Mouse (Mus musculus): ENCODE measurements around the gene Txnrd3. TPM values are rescaled to one million over a fixed set of nuclear protein-coding genes. Genes with fewer than 3 reads are reported as not detected.

The Txnrd3 gene
- polyA plus RNA-seq, 1 experiment: 2.9 TPM

DNA sequence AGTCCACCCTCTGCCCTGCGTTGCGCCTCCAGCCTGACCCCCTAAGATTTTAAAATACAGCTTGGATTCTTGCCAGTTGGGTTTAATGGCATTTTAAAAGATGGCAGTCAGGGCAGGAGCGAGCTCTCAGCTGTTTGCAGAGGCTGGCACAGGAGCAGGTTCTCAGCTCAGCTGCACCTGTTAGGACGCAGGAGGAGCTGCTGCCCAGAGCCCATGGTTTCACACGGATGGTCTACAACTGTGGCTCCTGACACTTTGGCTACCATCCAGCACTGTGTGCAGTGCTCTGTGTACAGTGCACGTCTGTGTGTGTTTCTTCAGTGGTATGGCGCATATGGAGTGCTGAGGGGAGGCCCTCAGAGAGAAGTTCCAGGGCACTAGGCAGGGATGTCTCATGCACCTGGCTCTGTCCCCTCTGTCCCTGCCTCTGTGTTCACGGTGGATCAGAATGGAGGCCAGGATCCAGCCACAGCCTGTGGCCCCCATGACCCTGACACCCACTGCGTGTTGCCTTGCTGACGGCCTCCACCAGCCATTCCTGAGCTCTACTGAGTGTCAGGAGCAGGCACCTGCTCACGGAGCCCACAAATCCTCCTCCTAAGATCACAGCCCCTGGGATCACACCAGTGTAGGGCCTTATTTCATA lies 29.5 kb downstream of the Txnrd3 start:
- TF ChIP-seq GATA1 (IDR thresholded peaks at IDR 0.05; ENCODE audit: low read length): no peak

DNA sequence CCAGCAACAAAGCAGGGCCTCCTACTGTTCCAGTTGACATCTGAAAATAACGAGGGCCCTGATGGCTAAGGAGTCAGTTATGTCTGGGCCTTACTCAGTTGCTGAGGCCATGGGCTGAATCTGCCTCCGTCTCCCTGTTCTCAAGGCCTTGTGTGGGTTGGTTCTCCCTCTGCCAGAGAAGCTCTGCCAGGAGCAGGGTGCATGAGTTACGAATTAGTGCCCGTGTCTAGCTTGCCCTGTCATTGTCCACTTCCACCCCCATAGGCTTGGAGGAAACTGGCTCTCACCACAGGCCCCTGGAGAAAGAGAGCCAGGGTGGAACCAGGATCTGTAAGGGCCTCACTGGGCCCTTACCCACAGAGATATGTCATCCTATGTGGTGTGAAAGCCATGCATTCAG lies 34.7 kb downstream of the Txnrd3 start:
- no peak for TF ChIP-seq GATA1 (IDR thresholded peaks at IDR 0.05; ENCODE audit: low read length)

DNA sequence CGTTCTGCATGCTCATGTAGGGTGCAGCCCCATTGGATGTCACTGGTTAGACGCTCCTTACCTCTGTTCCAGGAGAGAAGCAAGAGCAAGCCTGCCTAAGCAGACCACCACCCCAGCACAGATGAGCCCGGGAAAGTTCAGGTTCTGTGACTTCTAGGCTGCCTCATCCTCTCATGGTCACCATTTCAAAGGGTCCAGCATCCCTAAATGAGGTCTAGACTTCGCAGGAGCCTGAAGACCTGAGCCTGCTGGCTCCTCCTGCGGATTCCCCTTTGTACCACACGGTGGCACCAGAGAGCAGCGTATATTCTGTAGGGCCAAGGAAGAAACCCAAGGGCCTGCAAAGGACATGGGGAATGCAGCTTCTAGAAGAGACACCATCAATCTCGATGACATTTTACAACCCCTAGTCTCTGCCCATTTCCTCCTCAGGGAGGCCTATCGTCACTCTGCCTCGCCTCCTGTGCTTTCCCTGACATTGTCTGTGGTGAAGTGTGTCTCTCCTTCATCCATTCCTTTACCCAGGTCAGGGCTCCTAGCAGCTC lies 35.6 kb downstream of the Txnrd3 start:
- TF ChIP-seq GATA1 (IDR thresholded peaks at IDR 0.05; ENCODE audit: low read length): no peak

DNA sequence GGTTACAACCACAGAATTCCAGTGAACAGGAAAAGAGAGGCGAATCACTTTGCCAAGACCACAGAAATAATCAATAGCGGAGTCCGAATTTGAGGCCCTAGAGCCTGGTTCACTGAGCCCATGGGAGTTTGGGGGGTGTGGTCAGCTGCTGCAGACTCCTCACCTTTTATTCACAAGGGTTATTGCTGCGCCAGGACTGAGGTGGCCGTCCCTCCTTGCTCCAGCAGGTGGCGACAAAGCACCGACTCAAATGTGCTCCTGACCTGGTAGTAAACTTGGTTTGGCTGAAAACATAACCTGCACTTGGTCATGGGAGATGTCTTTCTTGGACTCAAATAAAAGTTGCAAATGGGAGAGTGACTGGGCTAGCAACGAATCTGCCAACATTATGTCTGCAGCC lies 36.4 kb downstream of the Txnrd3 start:
- TF ChIP-seq GATA1 (IDR thresholded peaks at IDR 0.05; ENCODE audit: low read length): no peak

DNA sequence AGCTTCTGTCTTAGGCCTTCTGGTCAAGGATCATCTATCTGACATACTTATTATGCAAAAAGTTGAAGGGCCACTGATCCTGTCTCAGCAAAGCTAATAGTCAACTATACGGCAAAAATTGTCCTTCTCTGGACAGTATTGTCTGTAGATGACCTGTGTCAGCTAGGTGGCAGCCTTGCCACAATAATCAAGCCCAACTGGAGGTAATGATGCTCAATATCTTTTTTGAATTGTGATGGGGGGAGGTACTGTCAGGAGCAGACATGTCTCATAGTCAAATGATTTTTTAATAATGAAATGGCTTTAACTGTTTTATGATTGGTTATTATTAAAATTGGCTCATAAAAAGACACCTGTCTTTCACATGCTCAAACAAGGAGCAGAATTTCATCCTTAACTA lies 40.4 kb downstream of the Txnrd3 start:
- TF ChIP-seq GATA1 (IDR thresholded peaks at IDR 0.05; ENCODE audit: low read length): no peak

DNA sequence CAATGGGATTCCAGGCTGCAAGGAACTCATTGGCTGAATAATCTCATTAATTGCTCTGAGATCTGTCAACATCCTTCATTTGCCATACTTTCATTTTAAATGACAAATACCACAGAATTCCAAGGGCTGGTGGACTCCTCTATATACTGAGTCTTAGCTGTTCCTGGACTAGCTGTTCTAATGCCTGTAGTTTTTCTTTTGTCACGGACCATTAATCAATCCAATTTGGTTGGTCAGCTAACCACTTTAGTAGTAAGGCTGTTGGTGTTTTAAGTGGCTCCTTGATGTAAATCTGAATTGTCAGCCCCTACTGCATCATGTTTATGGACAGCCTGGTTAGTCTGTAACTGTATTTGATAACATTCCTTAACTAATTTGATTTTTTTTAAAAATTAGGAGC lies 43.3 kb downstream of the Txnrd3 start:
- no peak for TF ChIP-seq GATA1 (IDR thresholded peaks at IDR 0.05; ENCODE audit: low read length)

DNA sequence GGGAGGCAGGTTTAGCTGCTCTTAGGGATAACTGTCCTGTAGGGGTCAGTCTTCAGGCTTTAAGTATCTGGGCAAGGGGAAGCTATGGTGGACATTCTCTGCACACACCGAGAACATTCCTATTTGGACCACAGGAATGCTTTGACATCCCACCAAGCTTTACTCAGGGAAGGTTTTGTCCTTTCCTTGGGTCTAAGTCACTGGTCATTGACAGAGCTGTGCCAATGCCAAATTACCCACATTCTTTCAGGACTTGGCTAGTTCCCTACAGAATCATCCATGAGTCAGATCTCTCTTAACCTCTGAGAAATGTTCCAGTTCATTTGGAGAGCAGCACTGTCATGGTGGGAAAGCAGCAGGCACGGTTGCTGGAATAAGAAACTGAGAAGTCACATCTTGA lies 62.8 kb downstream of the Txnrd3 start:
- TF ChIP-seq GATA1 (IDR thresholded peaks at IDR 0.05; ENCODE audit: low read length): no peak

DNA sequence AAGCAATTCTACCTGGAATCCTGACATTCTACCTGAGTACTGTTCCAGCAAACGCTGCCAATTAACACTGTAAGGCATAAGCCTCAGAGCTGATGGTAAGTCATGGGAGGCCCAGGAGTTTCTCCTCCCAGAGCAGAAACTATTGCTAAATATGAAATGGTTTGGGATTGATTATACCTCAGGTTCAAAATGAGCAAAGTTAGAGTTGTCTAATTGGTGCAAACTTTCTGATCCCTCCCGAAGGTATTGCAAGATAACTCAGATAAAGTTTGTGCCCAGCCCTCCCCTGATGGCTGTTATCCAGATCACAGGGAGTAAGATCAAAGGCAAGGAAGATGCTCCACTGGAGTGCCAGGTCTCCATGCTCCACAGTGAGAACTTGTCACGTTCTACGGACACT lies 63.5 kb downstream of the Txnrd3 start, which contains the start of gene Vmn1r40:
Gene Vmn1r40, plus strand, starts transcription at position 301 of the 400 bp plus-strand sequence.
- TF ChIP-seq GATA1 (IDR thresholded peaks at IDR 0.05; ENCODE audit: low read length): no peak

DNA sequence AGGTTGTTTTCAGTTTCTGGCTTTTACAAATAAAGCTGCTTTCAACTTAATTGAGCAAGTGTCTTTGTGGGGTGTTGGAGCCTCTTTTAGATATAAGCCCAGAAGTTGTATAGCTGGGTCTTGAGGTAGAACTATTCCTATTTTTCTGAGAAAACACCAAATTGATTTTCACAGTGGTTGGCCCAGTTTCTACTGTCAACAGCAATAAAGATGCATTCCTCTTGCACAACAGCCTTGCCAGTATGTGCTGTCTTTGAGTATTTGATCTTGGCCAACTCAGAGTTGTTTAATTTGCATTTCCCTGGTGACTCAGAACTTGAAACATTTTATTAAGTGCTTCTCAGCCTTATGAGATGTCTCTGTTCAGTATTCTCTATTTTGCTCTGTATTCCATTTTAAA lies 74.3 kb downstream of the Txnrd3 start:
- TF ChIP-seq GATA1 (IDR thresholded peaks at IDR 0.05; ENCODE audit: low read length): no peak

Other genes with a start within 250 kb of the Txnrd3 start
- 14.7 and 33.6 TPM in 2 replicates for gene Chchd6, start 48.3 kb upstream of the Txnrd3 start, polyA plus RNA-seq (2012)
- not detected in 2 replicates for gene Vmn1r40, start 63.6 kb downstream of the Txnrd3 start, polyA plus RNA-seq (2012)
- not detected in 2 replicates for gene Vmn1r41, start 96.8 kb downstream of the Txnrd3 start, polyA plus RNA-seq (2012)
- not detected in 2 replicates for gene Vmn1r42, start 232.4 kb downstream of the Txnrd3 start, polyA plus RNA-seq (2012)
- gene Vmn1r43, start 232.4 kb downstream of the Txnrd3 start, polyA plus RNA-seq (2012): not detected in 2 replicates
- gene Vmn1r44, start 239.7 kb downstream of the Txnrd3 start, polyA plus RNA-seq (2012): not detected in 2 replicates

All from G1E-ER4 (cell line).